Mouse (Mus musculus): ENCODE measurements around the gene Rnf167.

DNA sequence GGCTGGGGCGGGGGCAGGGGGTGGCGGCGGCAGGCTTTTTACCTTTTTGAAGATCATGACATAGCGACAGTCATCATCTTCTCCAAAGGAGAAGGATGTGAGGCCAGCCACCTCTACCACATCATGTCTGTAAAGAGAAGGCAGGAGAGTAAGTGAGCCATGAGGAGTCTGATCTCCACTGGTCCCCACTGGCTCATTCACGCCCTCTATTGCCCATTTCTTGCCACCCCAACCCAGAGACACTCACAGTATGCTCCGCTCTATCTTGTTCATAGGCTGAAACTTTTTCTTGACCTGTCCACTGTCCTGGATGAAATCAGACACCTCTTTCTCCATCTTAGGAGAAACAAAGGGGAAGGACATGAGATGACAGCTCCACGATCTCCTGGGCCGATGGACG, 17.7 kb downstream of the Rnf167 start:
- TF ChIP-seq POLR2A (IDR thresholded peaks at IDR 0.05; ENCODE audit: insufficient read length, low read depth) (no peak), MYOD1 (IDR thresholded peaks at IDR 0.05; ENCODE audit: control insufficient read depth in 1 of 3, insufficient read length in 2 of 3, low read depth in 2 of 3) (no peak), USF1 (IDR thresholded peaks at IDR 0.05; ENCODE audit: low read depth) (no peak), E2F4 (IDR thresholded peaks at IDR 0.05; ENCODE audit: insufficient read depth) (no peak), REST (IDR thresholded peaks at IDR 0.05; ENCODE audit: insufficient read depth, insufficient read length) (no peak), POLR2AphosphoS2 (IDR thresholded peaks at IDR 0.05; ENCODE audit: insufficient read length, low read depth) (peak; percentile 74), MYOG (IDR thresholded peaks at IDR 0.05; ENCODE audit: control insufficient read depth in 1 of 3, insufficient read depth in 1 of 3, insufficient read length in 2 of 3, low read depth in 2 of 3) (no peak), MAX (IDR thresholded peaks at IDR 0.05; ENCODE audit: low read depth) (no peak)

Measured in myocyte (in vitro differentiated cells).